Mouse (Mus musculus) intestine, embryonic 14.5 days (tissue): ENCODE data around the gene Gm49388. TPM values are rescaled to one million over a fixed set of nuclear protein-coding genes. Genes with fewer than 3 reads are reported as not detected.

Source experiments
- ATAC-seq: fragments of 200-750 bp; cut with Nextera tagmentation; replicated peaks from 2 replicates; pipeline ENCODE4 v1.8.0; 2017; ENCODE audit warnings: low read depth, moderate number of reproducible peaks, moderate TSS enrichment, moderate library complexity; ENCODE audit not compliant: low FRiP score, low TSS enrichment
- DNase-seq: peaks from one replicate; pipeline ENCODE4 v3.0.0-alpha.2; 2018; ENCODE audit warnings: low spot score
- H3K27ac ChIP-seq: fragments of 300-500 bp; sonication (generic); 2 replicates; pipeline ENCODE4 v1.5.1; 2014; ENCODE audit warnings: low read depth, mild to moderate bottlenecking, control low read depth
- H3K27me3 ChIP-seq: fragments of 300-500 bp; sonication (generic); replicated peaks from 2 replicates; pipeline ENCODE4 v1.6.1; 2014; ENCODE audit warnings: low read length, control low read depth; ENCODE audit not compliant: control insufficient read depth, insufficient read depth
- H3K36me3 ChIP-seq: fragments of 300-500 bp; sonication (generic); 2 replicates; pipeline ENCODE4 v1.6.1; 2014; ENCODE audit warnings: low read length, control low read depth; ENCODE audit not compliant: control insufficient read depth, insufficient read depth
- H3K4me1 ChIP-seq: fragments of 300-500 bp; sonication (generic); replicated peaks from 2 replicates; pipeline ENCODE4 v1.6.1; 2014; ENCODE audit warnings: low read length, control low read depth, mixed read lengths; ENCODE audit not compliant: control insufficient read depth, insufficient read depth
- H3K4me2 ChIP-seq: fragments of 300-500 bp; sonication (generic); 2 replicates; pipeline ENCODE4 v1.6.1; 2014; ENCODE audit warnings: low read length
- H3K4me3 ChIP-seq: fragments of 300-500 bp; sonication (generic); 2 replicates; pipeline ENCODE4 v1.5.1; 2014; ENCODE audit warnings: low read depth, low read length, control low read depth, mixed read lengths
- H3K9ac ChIP-seq: fragments of 300-500 bp; sonication (generic); 2 replicates; pipeline ENCODE4 v1.6.1; 2014; ENCODE audit warnings: mild to moderate bottlenecking, low read length
- H3K9me3 ChIP-seq: fragments of 300-500 bp; sonication (generic); 2 replicates; pipeline ENCODE4 v1.6.1; 2016; ENCODE audit warnings: low read length, control low read depth; ENCODE audit not compliant: control insufficient read depth
- WGBS: fragments of 180-500 bp; shearing (Covaris S2); extraction: QIAGEN DNeasy Blood & Tissue Kit; methylation state at CpG from one replicate; pipeline ENCODE4 v1.1.7; 2014; 5-methylcytosine and 5-hydroxymethylcytosine counted together
- polyA plus RNA-seq: library from polyadenylated mRNA; unstranded; fragments of >200 nt; fragmentation: Nextera tagmentation; extraction: Ambion mirVana; gene quantifications from 2 replicates; pipeline ENCODE4 v1.2.1, GENCODE M21; 2014

Gene Gm49388
- polyA plus RNA-seq, 1 experiment from 2014 or later, result 0.43 TPM

DNA sequence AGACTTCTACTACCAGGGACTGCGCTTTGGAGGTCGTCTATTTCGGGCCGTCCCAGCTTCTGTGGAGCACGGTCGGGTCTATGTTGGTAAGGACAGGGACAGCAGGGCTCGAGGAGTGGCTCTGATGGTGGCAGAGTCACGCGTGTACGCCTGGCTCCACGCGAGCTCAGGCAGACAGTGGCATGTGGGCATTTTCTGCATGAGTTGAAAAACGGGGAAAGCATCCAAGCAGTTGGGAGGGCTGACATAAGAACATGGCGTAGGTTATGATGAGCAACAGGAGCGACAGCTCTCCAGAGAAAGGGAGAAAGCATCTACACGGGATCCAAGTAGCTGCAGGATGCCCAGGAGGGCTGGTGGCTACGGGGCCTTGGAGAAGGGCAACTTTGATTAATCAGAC is 16.9 kb downstream of the Gm49388 start:
- H3K27ac ChIP-seq, result no peak overlapping the region
- no peaks in the 10 kb centered on the region; the same call in 1 of the 2 replicates for H3K4me1 ChIP-seq
- H3K4me3 ChIP-seq, result no peak overlapping the region
- H3K9me3 ChIP-seq, result no peaks in the 10 kb centered on the region
- no peaks in the 10 kb centered on the region for H3K27me3 ChIP-seq
- no peak for DNase-seq
- H3K36me3 ChIP-seq, result peaks cover 40% of the 10 kb centered on the region
- ATAC-seq, result no peak
- H3K4me2 ChIP-seq, result no peak overlapping the region
- no peak overlapping the region for H3K9ac ChIP-seq
- WGBS, result 92% methylated on average over 17 of the region's 17 CpGs

GRCm38 (mm10) chr7:127808821-127809220 is 23.4 kb downstream of the Gm49388 start:
- H3K27ac ChIP-seq, result no peak overlapping the region
- H3K9ac ChIP-seq, result no peak overlapping the region
- peaks cover 10% of the 10 kb centered on the region; the same call in 1 of the 2 replicates for H3K36me3 ChIP-seq
- no peaks in the 10 kb centered on the region for H3K9me3 ChIP-seq
- no peak overlapping the region for H3K4me2 ChIP-seq
- ATAC-seq (no peak), DNase-seq (no peak)
- no peak overlapping the region for H3K4me3 ChIP-seq
- WGBS, result 75% methylated on average over 5 of the region's 5 CpGs
- no peaks in the 10 kb centered on the region for H3K27me3 ChIP-seq
- H3K4me1 ChIP-seq, result no peaks in the 10 kb centered on the region

DNA sequence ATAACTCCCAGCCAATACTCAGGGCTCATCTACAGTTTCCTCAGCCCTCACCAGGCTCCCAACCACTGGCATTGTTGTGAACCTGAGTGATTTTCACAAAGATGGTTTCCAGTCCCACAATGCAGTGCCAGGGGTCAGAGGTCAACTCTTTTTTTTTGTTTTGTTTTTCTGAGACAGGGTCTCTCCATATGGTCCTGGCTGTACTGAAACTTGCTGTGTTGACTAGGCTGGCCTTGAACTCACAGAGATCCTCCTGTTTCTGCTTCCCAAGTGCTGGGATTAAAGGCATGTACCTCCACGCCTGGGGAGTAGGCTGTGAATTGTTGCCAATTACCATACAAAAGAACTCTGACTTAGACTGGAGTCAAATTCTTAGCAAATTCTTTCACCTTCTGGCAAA is 24.4 kb downstream of the Gm49388 start:
- 93% methylated on average over 1 of the region's 1 CpGs for WGBS
- Histone ChIP-seq H3K4me2 (no peak overlapping the region), H3K27me3 (no peaks in the 10 kb centered on the region), H3K27ac (no peak overlapping the region), H3K9ac (no peak overlapping the region), H3K4me1 (no peaks in the 10 kb centered on the region), H3K9me3 (no peaks in the 10 kb centered on the region), H3K4me3 (no peak overlapping the region), H3K36me3 (peaks cover 15% of the 10 kb centered on the region; the same call in 1 of the 2 replicates)
- DNase-seq (no peak), ATAC-seq (no peak)

- ATAC-seq (no peak), DNase-seq (no peak)
- H3K27ac ChIP-seq, result no peak overlapping the region
- H3K9me3 ChIP-seq, result no peaks in the 10 kb centered on the region
- H3K4me2 ChIP-seq, result no peak overlapping the region
- H3K27me3 ChIP-seq, result no peaks in the 10 kb centered on the region
- no peaks in the 10 kb centered on the region for H3K4me1 ChIP-seq
- 82% methylated on average over 10 of the region's 10 CpGs for WGBS
- no peak overlapping the region for H3K4me3 ChIP-seq
- no peak overlapping the region for H3K9ac ChIP-seq
- H3K36me3 ChIP-seq, result peaks cover 15% of the 10 kb centered on the region; the same call in 1 of the 2 replicates
These were observed 25.2 kb downstream of the Gm49388 start for GRCm38 (mm10) chr7:127810650-127811049.

DNA sequence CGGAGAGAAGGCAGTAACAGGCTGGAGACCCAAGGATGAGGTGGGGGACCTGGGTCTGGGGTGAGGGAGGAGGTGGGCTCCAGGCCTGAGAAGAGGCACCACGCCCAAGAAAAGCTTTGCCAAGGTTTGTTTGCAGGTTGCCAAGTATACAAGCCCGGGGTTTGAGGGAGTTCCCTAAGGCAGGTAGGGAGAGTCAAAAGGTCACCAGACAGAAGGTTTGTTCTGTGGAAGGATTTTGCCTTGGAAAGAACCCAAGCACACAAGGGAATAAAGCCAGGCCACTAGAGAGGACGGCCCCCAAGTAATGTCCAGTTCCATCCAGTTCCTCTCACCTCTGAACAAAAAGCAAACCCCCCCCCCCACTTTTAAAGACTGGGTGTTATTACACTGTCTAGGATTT is 25.8 kb downstream of the Gm49388 start:
- DNase-seq (no peak), ATAC-seq (no peak)
- no peak overlapping the region for H3K27ac ChIP-seq
- no peaks in the 10 kb centered on the region for H3K4me1 ChIP-seq
- H3K4me2 ChIP-seq, result no peak overlapping the region
- H3K9ac ChIP-seq, result no peak overlapping the region
- no peaks in the 10 kb centered on the region for H3K9me3 ChIP-seq
- peaks cover 15% of the 10 kb centered on the region; the same call in 1 of the 2 replicates for H3K36me3 ChIP-seq
- no peak overlapping the region for H3K4me3 ChIP-seq
- H3K27me3 ChIP-seq, result no peaks in the 10 kb centered on the region
- WGBS, result 76% methylated on average over 4 of the region's 4 CpGs

GRCm38 (mm10) chr7:127812292-127812691 is 26.9 kb downstream of the Gm49388 start:
- H3K36me3 ChIP-seq, result peaks cover 15% of the 10 kb centered on the region; the same call in 1 of the 2 replicates
- H3K27ac ChIP-seq, result no peak overlapping the region
- H3K4me1 ChIP-seq, result no peaks in the 10 kb centered on the region
- 83% methylated on average over 3 of the region's 3 CpGs for WGBS
- no peaks in the 10 kb centered on the region for H3K9me3 ChIP-seq
- H3K27me3 ChIP-seq, result no peaks in the 10 kb centered on the region
- ATAC-seq (no peak), DNase-seq (no peak)
- no peak overlapping the region for H3K4me3 ChIP-seq
- H3K9ac ChIP-seq, result no peak overlapping the region
- no peak overlapping the region for H3K4me2 ChIP-seq

DNA sequence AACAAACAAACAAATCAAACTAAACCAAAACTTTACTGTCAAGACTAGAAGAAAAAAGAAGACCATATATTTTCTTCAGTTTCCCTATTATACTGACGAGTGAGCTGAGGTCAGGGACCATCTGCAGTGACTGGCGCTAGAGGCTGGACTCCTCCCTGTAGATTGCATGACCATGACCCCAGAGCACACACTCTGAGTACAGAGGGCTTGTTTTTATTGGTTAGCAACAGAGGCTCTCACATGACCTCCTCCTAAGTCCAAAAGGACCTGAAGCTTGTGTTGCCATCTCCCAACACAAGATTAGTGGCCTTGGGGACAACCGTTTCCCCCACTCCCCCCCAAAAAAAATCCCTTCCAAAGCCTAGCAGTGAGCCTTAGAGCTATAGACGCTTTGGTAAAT is 28.4 kb downstream of the Gm49388 start:
- H3K27ac ChIP-seq, result no peak overlapping the region
- ATAC-seq, result no peak

DNA sequence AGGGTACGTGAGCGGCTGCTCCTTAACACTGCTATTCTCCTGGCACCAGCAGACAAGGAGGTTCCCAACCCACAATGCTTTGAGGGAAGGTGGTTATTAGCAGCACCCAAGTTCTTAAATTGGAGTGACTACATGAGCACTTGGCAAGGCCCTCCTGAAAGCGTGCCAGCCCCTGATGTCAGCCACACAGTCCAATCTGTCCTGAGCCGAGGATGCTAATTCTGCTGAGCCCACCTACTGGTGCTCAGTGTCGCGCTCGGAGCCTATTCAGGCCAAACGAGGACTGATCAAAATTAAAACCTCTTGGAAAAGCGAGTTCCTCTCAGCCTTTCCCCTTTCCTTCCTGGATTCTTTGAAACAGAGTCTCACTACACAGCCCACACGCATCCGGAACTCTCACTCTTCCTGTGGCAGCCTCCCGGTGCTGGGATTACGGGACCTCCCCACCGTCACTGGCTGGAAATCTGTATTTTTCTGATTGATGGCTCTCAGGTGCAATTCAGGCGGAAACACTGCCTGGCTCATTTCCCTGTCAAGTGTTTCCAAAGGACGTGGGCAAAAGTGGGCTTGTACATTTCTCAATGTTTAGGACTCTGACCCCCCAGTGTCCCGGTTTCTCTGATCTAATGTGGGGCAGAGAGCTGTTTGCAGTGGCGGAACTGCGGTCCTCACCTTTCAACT is 29.0 kb downstream of the Gm49388 start:
- no peak overlapping the region for H3K4me2 ChIP-seq
- DNase-seq (no peak), ATAC-seq (no peak)
- H3K4me3 ChIP-seq, result no peak overlapping the region
- 79% methylated on average over 19 of the region's 19 CpGs for WGBS
- H3K9me3 ChIP-seq, result no peaks in the 10 kb centered on the region
- no peaks in the 10 kb centered on the region for H3K4me1 ChIP-seq
- no peak overlapping the region for H3K27ac ChIP-seq
- H3K36me3 ChIP-seq, result peaks cover 10% of the 10 kb centered on the region; the same call in 1 of the 2 replicates
- no peaks in the 10 kb centered on the region for H3K27me3 ChIP-seq
- no peak overlapping the region for H3K9ac ChIP-seq

More for the DNA sequence above, 28.4 kb downstream of the Gm49388 start:
- H3K4me1 ChIP-seq, result no peaks in the 10 kb centered on the region
- no peak overlapping the region for H3K4me3 ChIP-seq
- H3K9ac ChIP-seq, result no peak overlapping the region
- H3K9me3 ChIP-seq, result no peaks in the 10 kb centered on the region
- no peak for DNase-seq
- H3K27me3 ChIP-seq, result no peaks in the 10 kb centered on the region
- no peak overlapping the region for H3K4me2 ChIP-seq
- WGBS, result 84% methylated on average over 4 of the region's 4 CpGs
- H3K36me3 ChIP-seq, result peaks cover 10% of the 10 kb centered on the region; the same call in 1 of the 2 replicates

DNA sequence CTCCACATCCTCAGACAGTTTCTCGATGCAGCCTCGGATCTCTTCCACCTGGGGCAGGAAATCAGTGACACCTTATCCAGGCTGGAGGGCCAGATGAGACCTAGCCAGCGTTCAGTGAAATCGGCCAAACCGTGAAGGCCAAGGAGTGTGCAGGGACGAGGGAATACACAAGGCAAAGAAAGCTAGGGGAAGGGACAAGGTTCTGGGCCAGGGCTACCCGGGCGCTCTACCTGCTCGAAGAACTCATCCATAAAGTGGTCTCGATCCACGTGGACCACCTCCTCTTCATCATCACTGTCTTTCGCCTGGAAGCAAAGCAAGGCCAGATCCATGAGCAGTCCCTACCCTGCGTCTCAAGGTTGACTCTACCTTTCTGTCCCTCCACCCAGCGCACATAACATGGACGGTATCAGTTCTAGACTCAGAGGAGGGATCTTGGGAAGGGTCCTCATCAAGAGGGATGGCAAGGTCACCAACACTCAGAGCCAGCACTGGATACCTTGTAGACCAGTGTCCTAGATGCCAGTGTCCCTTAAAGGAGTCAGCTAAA is 29.8 kb downstream of the Gm49388 start:
- Histone ChIP-seq H3K9me3 (no peaks in the 10 kb centered on the region), H3K4me3 (no peak overlapping the region), H3K4me1 (no peaks in the 10 kb centered on the region), H3K36me3 (peaks cover 10% of the 10 kb centered on the region; the same call in 1 of the 2 replicates), H3K9ac (peak overlapping the region; percentile 8; the same call in 1 of the 2 replicates), H3K4me2 (no peak overlapping the region), H3K27ac (no peak overlapping the region), H3K27me3 (no peaks in the 10 kb centered on the region)
- 88% methylated on average over 15 of the region's 15 CpGs for WGBS
- no peak for DNase-seq
- ATAC-seq, result no peak
